Mouse (Mus musculus) intestine, postnatal 0 days (tissue): ENCODE measurements around the gene Sgsm1. TPM values are rescaled to one million over a fixed set of nuclear protein-coding genes. Genes with fewer than 3 reads are reported as not detected.

ENCODE experiments used
- ATAC-seq: fragments of 200-750 bp; cut with Nextera tagmentation; 2 replicates; pipeline ENCODE4 v1.8.0; 2017; ENCODE audit warnings: mild to moderate bottlenecking, moderate TSS enrichment, moderate library complexity
- H3K27ac ChIP-seq: fragments of 300-500 bp; sonication (generic); 2 replicates; pipeline ENCODE4 v1.5.1; 2014; ENCODE audit warnings: mild to moderate bottlenecking, low read depth, low read length, moderate library complexity
- H3K27me3 ChIP-seq: fragments of 300-500 bp; sonication (generic); replicated peaks from 2 replicates; pipeline ENCODE4 v1.6.1; 2014; ENCODE audit warnings: low read length, mixed read lengths; ENCODE audit not compliant: control insufficient read depth, insufficient read depth
- H3K36me3 ChIP-seq: fragments of 300-500 bp; sonication (generic); 2 replicates; pipeline ENCODE4 v1.6.1; 2014; ENCODE audit warnings: mild to moderate bottlenecking, moderate library complexity; ENCODE audit not compliant: control insufficient read depth, insufficient read depth
- H3K4me1 ChIP-seq: fragments of 300-500 bp; sonication (generic); replicated peaks from 2 replicates; pipeline ENCODE4 v1.6.1; 2014; ENCODE audit warnings: antibody characterized with exemption, low read length, mixed read lengths; ENCODE audit not compliant: control insufficient read depth, insufficient read depth
- H3K4me2 ChIP-seq: fragments of 300-500 bp; sonication (generic); replicated peaks from 2 replicates; pipeline ENCODE4 v1.6.1; 2014; ENCODE audit warnings: low read depth, mild to moderate bottlenecking, moderate library complexity
- H3K4me3 ChIP-seq: fragments of 300-500 bp; sonication (generic); 2 replicates; pipeline ENCODE4 v1.5.1; 2014; ENCODE audit warnings: low read depth, low read length
- H3K9ac ChIP-seq: fragments of 300-500 bp; sonication (generic); 2 replicates; pipeline ENCODE4 v1.6.1; 2014; ENCODE audit warnings: mild to moderate bottlenecking, low read depth, low read length
- H3K9me3 ChIP-seq: fragments of 300-500 bp; sonication (generic); 2 replicates; pipeline ENCODE4 v1.6.1; 2016; ENCODE audit warnings: mixed run types; ENCODE audit not compliant: control insufficient read depth
- CTCF ChIP-seq: sonication (generic); IDR thresholded peaks from 2 replicates; pipeline ENCODE4 v1.5.1; 2016; ENCODE audit warnings: low read depth, mild to moderate bottlenecking, control low read depth, antibody characterized with exemption, moderate library complexity
- WGBS: fragments of 180-500 bp; shearing (Covaris S2); extraction: QIAGEN DNeasy Blood & Tissue Kit; methylation state at CpG from one replicate; pipeline ENCODE4 v1.1.7; 2014; 5-methylcytosine and 5-hydroxymethylcytosine counted together
- polyA plus RNA-seq: library from polyadenylated mRNA; unstranded; fragments of >200 nt; fragmentation: Nextera tagmentation; extraction: Ambion mirVana; gene quantifications from 2 replicates; pipeline ENCODE4 v1.2.1, GENCODE M21; 2015

The Sgsm1 gene
- polyA plus RNA-seq, 1 experiment from 2014 or later: 4.0 TPM

DNA sequence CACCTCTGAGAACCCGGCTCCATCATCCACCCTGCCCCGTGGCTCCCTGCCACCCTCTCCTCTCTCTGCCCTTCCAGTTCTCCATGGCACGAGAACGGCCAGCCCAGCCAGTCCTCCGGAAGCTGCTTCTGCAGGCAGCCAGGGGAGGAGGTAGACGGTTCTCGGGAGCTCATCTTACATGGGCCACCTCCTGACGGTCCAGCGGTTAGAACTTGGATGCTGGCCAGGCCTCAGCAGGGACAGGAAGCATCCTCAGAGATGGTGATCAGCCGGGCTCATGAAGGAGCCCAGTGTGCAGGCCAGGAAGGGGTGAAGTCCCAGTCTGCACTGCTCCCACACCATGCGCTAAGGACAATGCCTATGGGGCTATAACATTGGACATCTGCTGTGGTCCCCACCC, 96.1 kb downstream of the Sgsm1 start:
- no peak for ATAC-seq
- peaks cover 5% of the 10 kb centered on the region; the same call in 1 of the 2 replicates for H3K36me3 ChIP-seq
- peaks cover 8% of the 10 kb centered on the region; the same call in 1 of the 2 replicates for H3K4me1 ChIP-seq
- no peak overlapping the region for H3K9ac ChIP-seq
- no peaks in the 10 kb centered on the region for H3K9me3 ChIP-seq
- no peak for TF ChIP-seq CTCF
- no peak overlapping the region for H3K4me2 ChIP-seq
- H3K27me3 ChIP-seq: no peaks in the 10 kb centered on the region
- no peak overlapping the region for H3K4me3 ChIP-seq
- 51% methylated on average over 11 of the region's 11 CpGs for WGBS
- no peak overlapping the region for H3K27ac ChIP-seq

- TF ChIP-seq CTCF: no peak
- no peak overlapping the region for H3K9ac ChIP-seq
- no peaks in the 10 kb centered on the region for H3K27me3 ChIP-seq
- H3K9me3 ChIP-seq: no peaks in the 10 kb centered on the region
- peaks cover 8% of the 10 kb centered on the region; the same call in 1 of the 2 replicates for H3K4me1 ChIP-seq
- ATAC-seq: no peak
- no peak overlapping the region for H3K4me2 ChIP-seq
- H3K36me3 ChIP-seq: peaks cover 5% of the 10 kb centered on the region; the same call in 1 of the 2 replicates
- WGBS: 83% methylated on average over 8 of the region's 8 CpGs
- H3K27ac ChIP-seq: no peak overlapping the region
- H3K4me3 ChIP-seq: no peak overlapping the region
Observed at GRCm38 (mm10) chr5:113214041-113214440, 96.5 kb downstream of the Sgsm1 start.

DNA sequence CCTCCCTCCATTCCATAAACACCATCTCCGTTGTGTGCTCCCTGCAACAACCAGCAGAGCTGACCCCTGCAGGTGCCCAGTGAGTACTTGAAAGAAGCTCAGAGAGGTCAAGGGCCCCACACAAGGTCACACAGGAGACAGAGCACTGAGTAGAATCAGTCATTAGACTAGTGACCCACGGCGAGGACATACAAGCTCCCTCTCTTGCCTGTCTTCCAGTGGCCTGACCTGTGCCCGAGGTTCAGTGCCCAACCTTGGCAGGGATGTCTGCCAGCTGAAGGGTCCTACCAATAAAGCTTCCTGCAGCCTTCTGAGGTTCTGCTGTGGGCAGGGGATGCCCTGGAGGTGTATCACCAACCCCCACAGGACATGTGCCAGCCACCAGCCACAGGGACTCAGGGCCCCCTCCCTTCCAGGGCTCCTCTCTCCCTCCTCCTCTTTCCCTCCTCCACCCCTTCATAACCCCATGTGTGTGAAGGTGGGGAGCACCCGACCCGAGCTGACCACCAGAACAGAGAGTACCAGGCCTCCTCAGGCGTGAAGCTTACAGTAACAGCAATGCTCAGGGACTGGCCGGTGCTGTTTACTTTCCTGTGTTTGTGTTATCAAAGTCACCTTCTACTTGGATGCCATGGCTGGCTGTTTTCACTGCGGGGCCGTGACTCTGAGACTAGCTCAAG, 98.3 kb downstream of the Sgsm1 start:
- no peak overlapping the region for H3K4me3 ChIP-seq
- TF ChIP-seq CTCF: no peak
- no peak for ATAC-seq
- 63% methylated on average over 10 of the region's 10 CpGs for WGBS
- H3K27ac ChIP-seq: no peak overlapping the region
- H3K36me3 ChIP-seq: peaks cover 5% of the 10 kb centered on the region; the same call in 1 of the 2 replicates
- no peak overlapping the region for H3K4me2 ChIP-seq
- no peaks in the 10 kb centered on the region for H3K9me3 ChIP-seq
- H3K27me3 ChIP-seq: no peaks in the 10 kb centered on the region
- peaks cover 8% of the 10 kb centered on the region; the same call in 1 of the 2 replicates for H3K4me1 ChIP-seq
- H3K9ac ChIP-seq: no peak overlapping the region

DNA sequence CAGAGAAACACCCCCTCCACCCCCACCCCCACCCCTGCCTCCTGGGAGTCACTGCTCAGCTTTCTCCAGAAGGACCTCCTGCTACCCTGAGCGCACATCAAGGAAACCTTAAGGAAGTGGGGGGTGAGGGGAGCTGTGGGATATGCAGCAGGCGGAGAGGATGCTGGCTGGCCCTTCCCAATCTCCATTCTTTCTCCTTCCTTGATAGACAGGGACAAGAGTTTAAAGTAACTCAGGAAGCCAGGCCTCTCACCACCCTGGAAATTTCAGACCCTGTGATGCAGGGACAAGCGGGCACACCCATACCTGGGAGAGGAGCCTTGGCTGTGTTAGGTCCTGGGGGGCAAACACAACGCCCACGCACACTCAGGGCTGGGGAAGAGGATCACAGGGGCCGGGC, 100.3 kb downstream of the Sgsm1 start:
- TF ChIP-seq CTCF: no peak
- H3K27ac ChIP-seq: no peak overlapping the region
- no peak for ATAC-seq
- no peak overlapping the region for H3K4me3 ChIP-seq
- no peaks in the 10 kb centered on the region; the same call in 1 of the 2 replicates for H3K4me1 ChIP-seq
- H3K36me3 ChIP-seq: peaks cover 5% of the 10 kb centered on the region; the same call in 1 of the 2 replicates
- no peak overlapping the region for H3K4me2 ChIP-seq
- no peak overlapping the region for H3K9ac ChIP-seq
- no peaks in the 10 kb centered on the region for H3K9me3 ChIP-seq
- WGBS: 77% methylated on average over 6 of the region's 6 CpGs
- H3K27me3 ChIP-seq: no peaks in the 10 kb centered on the region

GRCm38 (mm10) chr5:113209898-113210297, 100.7 kb downstream of the Sgsm1 start:
- 82% methylated on average over 13 of the region's 13 CpGs for WGBS
- ATAC-seq: no peak
- H3K27ac ChIP-seq: peak overlapping the region; percentile 64
- no peak overlapping the region for H3K9ac ChIP-seq
- no peaks in the 10 kb centered on the region; the same call in 1 of the 2 replicates for H3K4me1 ChIP-seq
- no peak overlapping the region for H3K4me2 ChIP-seq
- no peaks in the 10 kb centered on the region for H3K27me3 ChIP-seq
- H3K9me3 ChIP-seq: no peaks in the 10 kb centered on the region
- TF ChIP-seq CTCF: no peak
- H3K36me3 ChIP-seq: peaks cover 5% of the 10 kb centered on the region; the same call in 1 of the 2 replicates
- no peak overlapping the region for H3K4me3 ChIP-seq

DNA sequence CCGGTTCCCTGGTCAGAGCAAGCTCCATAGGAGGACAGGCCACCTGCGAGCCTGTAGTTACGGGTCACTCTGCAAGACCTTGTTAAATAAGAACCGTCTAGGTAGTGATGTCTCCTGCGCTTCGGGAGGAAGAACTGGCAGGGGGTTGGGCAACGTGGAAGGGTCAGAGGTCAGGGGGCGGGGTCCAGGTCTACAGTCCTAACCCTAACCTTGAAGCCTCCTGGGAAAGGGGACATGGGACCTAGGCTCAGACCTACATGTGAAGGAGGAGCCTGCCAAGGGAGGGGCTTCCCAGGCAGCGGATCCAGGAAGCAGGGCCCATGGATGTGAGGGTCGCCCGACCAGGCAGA, 101.2 kb downstream of the Sgsm1 start:
- H3K4me2 ChIP-seq: no peak overlapping the region
- 42% methylated on average over 11 of the region's 11 CpGs for WGBS
- ATAC-seq: no peak
- H3K27ac ChIP-seq: peak overlapping the region; percentile 64
- H3K27me3 ChIP-seq: no peaks in the 10 kb centered on the region
- H3K4me3 ChIP-seq: no peak overlapping the region
- peaks cover 4% of the 10 kb centered on the region; the same call in 1 of the 2 replicates for H3K36me3 ChIP-seq
- no peaks in the 10 kb centered on the region; the same call in 1 of the 2 replicates for H3K4me1 ChIP-seq
- TF ChIP-seq CTCF: no peak
- no peak overlapping the region for H3K9ac ChIP-seq
- no peaks in the 10 kb centered on the region for H3K9me3 ChIP-seq
